Mouse (Mus musculus): ENCODE measurements around the gene Hspa12a.

- TF ChIP-seq EP300 (IDR thresholded peaks at IDR 0.05; ENCODE audit: low read depth) (no peak), CTCF (IDR thresholded peaks at IDR 0.05; ENCODE audit: low read depth) (no peak)
Measured at GRCm38 (mm10) chr19:58970826-58971225, 27.4 kb upstream of the Hspa12a start.
